Mouse (Mus musculus): ENCODE measurements around the gene Immp2l.

- TF ChIP-seq CTCF (IDR thresholded peaks at IDR 0.05; ENCODE audit: low read depth) (no peak), EP300 (IDR thresholded peaks at IDR 0.05; ENCODE audit: low read depth) (no peak)
Measured at GRCm38 (mm10) chr12:41039834-41040233, 15.9 kb downstream of the Immp2l start.

Data from liver, embryonic 14.5 days (tissue).